Mouse (Mus musculus) myocyte (in vitro differentiated cells): ENCODE measurements around the gene Nek1. TPM values are rescaled to one million over a fixed set of nuclear protein-coding genes. Genes with fewer than 3 reads are reported as not detected.

Source experiments
- H3K27me3 ChIP-seq: one replicate; pipeline ENCODE4 v1.6.1; 2011; ENCODE audit not compliant: control insufficient read depth, insufficient read depth, insufficient read length
- H3K36me3 ChIP-seq: one replicate; pipeline ENCODE4 v1.6.1; 2011; ENCODE audit not compliant: control insufficient read depth, insufficient read depth
- H3K4me2 ChIP-seq: one replicate; pipeline ENCODE4 v1.6.1; 2011; ENCODE audit warnings: low read depth, control low read depth
- H3K4me3 ChIP-seq: one replicate; pipeline ENCODE4 v1.5.1; 2011; ENCODE audit warnings: mild to moderate bottlenecking, control low read depth, moderate library complexity
- H3K79me2 ChIP-seq: one replicate; pipeline ENCODE4 v1.6.1; 2011; ENCODE audit not compliant: control insufficient read depth, insufficient read depth
- H3ac ChIP-seq: one replicate; pipeline ENCODE4 v1.6.1; 2011; ENCODE audit not compliant: control insufficient read depth, insufficient read length
- CEBPB ChIP-seq: IDR thresholded peaks from 2 replicates; pipeline ENCODE4 v1.6.1; 2011; ENCODE audit warnings: mild to moderate bottlenecking, moderate library complexity; ENCODE audit not compliant: poor library complexity, insufficient read depth, severe bottlenecking
- E2F4 ChIP-seq: IDR thresholded peaks from one replicate; pipeline ENCODE4 v1.6.1; 2011; ENCODE audit warnings: mild to moderate bottlenecking, control low read depth, moderate library complexity; ENCODE audit not compliant: insufficient read depth
- MAX ChIP-seq: IDR thresholded peaks from one replicate; pipeline ENCODE4 v1.6.1; 2011; ENCODE audit warnings: low read depth, mild to moderate bottlenecking, control low read depth
- MYOD1 ChIP-seq, 3 experiments: IDR thresholded peaks; one replicate each; pipeline ENCODE4 v1.6.1; 2011; ENCODE audit warnings: control low read depth in 2 of 3, low read depth in 2 of 3, mild to moderate bottlenecking in 2 of 3, moderate library complexity in 1 of 3; ENCODE audit not compliant: insufficient read length in 2 of 3, control insufficient read depth in 1 of 3
- MYOG ChIP-seq, 3 experiments: IDR thresholded peaks; one replicate each; pipeline ENCODE4 v1.6.1; 2011; ENCODE audit warnings: control low read depth in 2 of 3, low read depth in 2 of 3, mild to moderate bottlenecking in 2 of 3; ENCODE audit not compliant: insufficient read length in 2 of 3, control insufficient read depth in 1 of 3, insufficient read depth in 1 of 3
- POLR2A ChIP-seq: IDR thresholded peaks from one replicate; pipeline ENCODE4 v1.6.1; 2011; ENCODE audit warnings: low read depth, mild to moderate bottlenecking, control low read depth, moderate library complexity; ENCODE audit not compliant: insufficient read length
- POLR2AphosphoS2 ChIP-seq: IDR thresholded peaks from one replicate; pipeline ENCODE4 v1.6.1; 2011; ENCODE audit warnings: low read depth, control low read depth; ENCODE audit not compliant: insufficient read length
- REST ChIP-seq: IDR thresholded peaks from one replicate; pipeline ENCODE4 v1.6.1; 2011; ENCODE audit warnings: mild to moderate bottlenecking, control low read depth, moderate library complexity; ENCODE audit not compliant: insufficient read depth, insufficient read length
- SRF ChIP-seq: IDR thresholded peaks from one replicate; pipeline ENCODE4 v1.6.1; 2011; ENCODE audit warnings: low read depth; ENCODE audit not compliant: control insufficient read depth, insufficient read length
- TCF12 ChIP-seq: IDR thresholded peaks from one replicate; pipeline ENCODE4 v1.6.1; 2011; ENCODE audit warnings: mild to moderate bottlenecking, control low read depth; ENCODE audit not compliant: poor library complexity, insufficient read depth, severe bottlenecking
- TCF3 ChIP-seq: IDR thresholded peaks from one replicate; pipeline ENCODE4 v1.6.1; 2011; ENCODE audit warnings: low read depth, control low read depth; ENCODE audit not compliant: insufficient read length
- USF1 ChIP-seq: IDR thresholded peaks from one replicate; pipeline ENCODE4 v1.6.1; 2011; ENCODE audit warnings: low read depth, mild to moderate bottlenecking, control low read depth, moderate library complexity
- polyA plus RNA-seq: library from polyadenylated mRNA; unstranded; fragments of >200 nt; fragmentation: generic; extraction: Trizol; gene quantifications from one replicate; pipeline ENCODE4 v1.2.1, GENCODE M21; 2012; ENCODE audit warnings: missing spikeins

The Nek1 gene
- polyA plus RNA-seq, 1 experiment: 3.4 TPM

GRCm38 (mm10) chr8:61132561-61133134 lies 139.7 kb downstream of the Nek1 start:
- TF ChIP-seq POLR2A (no peak), CEBPB (no peak), POLR2AphosphoS2 (no peak), E2F4 (no peak)
- Histone ChIP-seq H3K36me3 (no peaks in the 10 kb centered on the region), H3ac (no peak overlapping the region), H3K27me3 (no peaks in the 10 kb centered on the region), H3K4me3 (no peak overlapping the region), H3K79me2 (no peaks in the 10 kb centered on the region), H3K4me2 (no peak overlapping the region)

- H3K36me3 ChIP-seq: no peaks in the 10 kb centered on the region
Measured at GRCm38 (mm10) chr8:61141869-61142268, 148.9 kb downstream of the Nek1 start.

GRCm38 (mm10) chr8:61142302-61142701 lies 149.3 kb downstream of the Nek1 start:
- no peak overlapping the region for H3ac ChIP-seq
- TF ChIP-seq MYOD1 (IDR thresholded peaks at IDR 0.05; ENCODE audit: control insufficient read depth in 1 of 3, insufficient read length in 2 of 3, low read depth in 2 of 3): no peak
- no peak for TF ChIP-seq MYOG (IDR thresholded peaks at IDR 0.05; ENCODE audit: control insufficient read depth in 1 of 3, insufficient read depth in 1 of 3, insufficient read length in 2 of 3, low read depth in 2 of 3)
- no peak for TF ChIP-seq CEBPB
- TF ChIP-seq TCF3: no peak
- no peak for TF ChIP-seq REST
- no peak for TF ChIP-seq POLR2A
- no peak for TF ChIP-seq USF1
- no peak for TF ChIP-seq POLR2AphosphoS2
- TF ChIP-seq MAX: no peak
- no peak for TF ChIP-seq E2F4
- TF ChIP-seq TCF12: no peak
- TF ChIP-seq SRF: no peak
- no peaks in the 10 kb centered on the region for H3K36me3 ChIP-seq
- no peaks in the 10 kb centered on the region for H3K79me2 ChIP-seq
- H3K4me3 ChIP-seq: no peak overlapping the region
- no peaks in the 10 kb centered on the region for H3K27me3 ChIP-seq
- H3K4me2 ChIP-seq: no peak overlapping the region

More at GRCm38 (mm10) chr8:61141869-61142268, 148.9 kb downstream of the Nek1 start:
- no peaks in the 10 kb centered on the region for H3K79me2 ChIP-seq
- no peaks in the 10 kb centered on the region for H3K27me3 ChIP-seq
- H3K4me3 ChIP-seq: no peak overlapping the region
- H3ac ChIP-seq: no peak overlapping the region
- no peak for TF ChIP-seq MYOD1 (IDR thresholded peaks at IDR 0.05; ENCODE audit: control insufficient read depth in 1 of 3, insufficient read length in 2 of 3, low read depth in 2 of 3)
- TF ChIP-seq REST: no peak
- TF ChIP-seq POLR2A: no peak
- TF ChIP-seq E2F4: no peak
- H3K4me2 ChIP-seq: no peak overlapping the region

- no peaks in the 10 kb centered on the region for H3K27me3 ChIP-seq
- H3ac ChIP-seq: no peak overlapping the region
- no peak overlapping the region for H3K4me3 ChIP-seq
- H3K36me3 ChIP-seq: no peaks in the 10 kb centered on the region
- no peak for TF ChIP-seq TCF12
- no peak for TF ChIP-seq MYOG (IDR thresholded peaks at IDR 0.05; ENCODE audit: control insufficient read depth in 1 of 3, insufficient read depth in 1 of 3, insufficient read length in 2 of 3, low read depth in 2 of 3)
- TF ChIP-seq TCF3: no peak
- no peak for TF ChIP-seq E2F4
- TF ChIP-seq MAX: no peak
- no peak for TF ChIP-seq POLR2A
- TF ChIP-seq POLR2AphosphoS2: no peak
- no peak for TF ChIP-seq MYOD1 (IDR thresholded peaks at IDR 0.05; ENCODE audit: control insufficient read depth in 1 of 3, insufficient read length in 2 of 3, low read depth in 2 of 3)
- no peak for TF ChIP-seq SRF
- no peak for TF ChIP-seq REST
- TF ChIP-seq USF1: no peak
- TF ChIP-seq CEBPB: no peak
- H3K4me2 ChIP-seq: no peak overlapping the region
- H3K79me2 ChIP-seq: no peaks in the 10 kb centered on the region
Measured at GRCm38 (mm10) chr8:61142845-61143244, 149.8 kb downstream of the Nek1 start.

GRCm38 (mm10) chr8:61148728-61149127 lies 155.7 kb downstream of the Nek1 start:
- TF ChIP-seq SRF: no peak
- TF ChIP-seq REST: no peak
- no peak for TF ChIP-seq E2F4
- no peak for TF ChIP-seq TCF3
- no peak for TF ChIP-seq MYOD1 (IDR thresholded peaks at IDR 0.05; ENCODE audit: control insufficient read depth in 1 of 3, insufficient read length in 2 of 3, low read depth in 2 of 3)
- no peak for TF ChIP-seq POLR2AphosphoS2
- no peak for TF ChIP-seq MAX
- no peak for TF ChIP-seq USF1
- no peak for TF ChIP-seq MYOG (IDR thresholded peaks at IDR 0.05; ENCODE audit: control insufficient read depth in 1 of 3, insufficient read depth in 1 of 3, insufficient read length in 2 of 3, low read depth in 2 of 3)
- TF ChIP-seq POLR2A: no peak
- TF ChIP-seq TCF12: no peak
- no peak for TF ChIP-seq CEBPB
- H3K27me3 ChIP-seq: no peaks in the 10 kb centered on the region
- H3K4me2 ChIP-seq: no peak overlapping the region
- H3K79me2 ChIP-seq: no peaks in the 10 kb centered on the region
- H3ac ChIP-seq: no peak overlapping the region
- H3K4me3 ChIP-seq: no peak overlapping the region
- no peaks in the 10 kb centered on the region for H3K36me3 ChIP-seq
